Mouse (Mus musculus) liver, embryonic 13.5 days (tissue): ENCODE data around the gene Gm14288. TPM values are rescaled to one million over a fixed set of nuclear protein-coding genes. Genes with fewer than 3 reads are reported as not detected.
"Not testable (repeated sequence)": the region's sequence is repeated elsewhere in the genome, so short reads cannot be mapped to it uniquely, and the experiment has no call there.

Experiments
- ATAC-seq: fragments of 200-750 bp; cut with Nextera tagmentation; 2 replicates; pipeline ENCODE4 v1.8.0; 2017; ENCODE audit warnings: low read depth, mild to moderate bottlenecking, moderate number of reproducible peaks, moderate library complexity
- DNase-seq: peaks from one replicate; pipeline ENCODE4 v3.0.0; 2022
- H3K27ac ChIP-seq: fragments of 300-500 bp; sonication (generic); 2 replicates; pipeline ENCODE4 v1.5.1; 2015; ENCODE audit warnings: moderate library complexity, mild to moderate bottlenecking, inconsistent platforms
- H3K27me3 ChIP-seq: fragments of 300-500 bp; sonication (generic); 2 replicates; pipeline ENCODE4 v1.6.1; 2015; ENCODE audit warnings: mild to moderate bottlenecking, inconsistent platforms
- H3K36me3 ChIP-seq: fragments of 300-500 bp; sonication (generic); 2 replicates; pipeline ENCODE4 v1.6.1; 2015; ENCODE audit warnings: mild to moderate bottlenecking, inconsistent platforms
- H3K4me1 ChIP-seq: fragments of 300-500 bp; sonication (generic); replicated peaks from 2 replicates; pipeline ENCODE4 v1.6.1; 2015; ENCODE audit warnings: inconsistent platforms
- H3K4me2 ChIP-seq: fragments of 300-500 bp; sonication (generic); 2 replicates; pipeline ENCODE4 v1.6.1; 2015; ENCODE audit warnings: inconsistent platforms, mild to moderate bottlenecking, moderate library complexity
- H3K4me3 ChIP-seq: fragments of 300-500 bp; sonication (generic); replicated peaks from 2 replicates; pipeline ENCODE4 v1.5.1; 2015; ENCODE audit warnings: mild to moderate bottlenecking, inconsistent platforms
- H3K9ac ChIP-seq: fragments of 300-500 bp; sonication (generic); 2 replicates; pipeline ENCODE4 v1.6.1; 2015; ENCODE audit warnings: mild to moderate bottlenecking, inconsistent platforms
- H3K9me3 ChIP-seq: fragments of 300-500 bp; sonication (generic); replicated peaks from 2 replicates; pipeline ENCODE4 v1.6.1; 2016; ENCODE audit warnings: inconsistent platforms
- WGBS: fragments of 180-500 bp; shearing (Covaris S2); methylation state at CpG from one replicate; pipeline ENCODE4 v1.1.7; 2015; ENCODE audit not compliant: insufficient replicate concordance; 5-methylcytosine and 5-hydroxymethylcytosine counted together
- polyA plus RNA-seq: library from polyadenylated mRNA; unstranded; fragments of >200 nt; fragmentation: Nextera tagmentation; extraction: Ambion mirVana; gene quantifications from 2 replicates; pipeline ENCODE4 v1.2.1, GENCODE M21; 2015

The Gm14288 gene
- 0.53 and 1.7 TPM in 2 replicates for polyA plus RNA-seq

DNA sequence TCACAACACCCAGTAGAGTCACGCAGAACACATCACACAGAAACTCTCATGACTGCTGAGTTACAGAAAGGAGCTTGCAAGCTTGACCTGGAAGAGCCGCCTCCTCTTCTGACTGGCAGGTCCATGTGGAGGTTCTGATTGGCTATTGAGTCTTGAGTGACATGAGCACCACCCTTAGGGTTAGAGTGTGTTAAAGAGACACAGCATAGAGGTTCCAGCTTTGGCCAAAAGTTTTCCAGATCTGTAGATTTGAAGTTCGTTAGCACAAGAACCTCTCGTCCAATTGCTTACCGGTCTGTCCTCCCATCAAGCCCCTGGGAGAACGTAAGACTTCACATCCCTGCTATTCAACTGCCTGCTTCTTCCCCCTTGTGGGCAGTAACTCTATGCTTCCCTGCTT is at the start of gene Gm14288:
TSS of gene Gm14288 (minus strand) at position 101 of the 400 bp plus-strand sequence.
- H3K27me3 ChIP-seq, H3K27ac ChIP-seq, H3K4me1 ChIP-seq, H3K9me3 ChIP-seq, H3K36me3 ChIP-seq, H3K4me2 ChIP-seq, DNase-seq, ATAC-seq, H3K9ac ChIP-seq, H3K4me3 ChIP-seq: not testable (repeated sequence)
- WGBS = no CpG with 5 or more reads among the region's 6 CpGs

DNA sequence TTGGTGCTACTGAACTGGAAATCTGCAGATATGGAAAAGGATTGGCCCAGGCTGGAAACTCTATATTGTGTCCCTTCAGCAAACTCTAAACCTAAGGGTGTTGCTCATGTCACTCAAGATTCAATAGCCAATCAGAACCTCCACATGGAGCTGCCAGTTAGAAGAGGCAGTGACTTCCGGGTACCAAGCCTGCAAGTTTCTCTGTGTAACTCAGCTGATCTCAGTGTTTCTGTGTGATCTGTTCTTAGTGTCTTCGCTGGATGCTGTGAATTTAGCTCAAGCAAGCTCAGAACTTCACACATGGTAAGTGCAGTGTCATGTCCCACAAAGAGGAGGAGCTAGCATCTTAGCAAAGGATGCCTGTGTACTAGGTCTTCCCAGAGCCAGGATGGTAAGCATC is 59.7 kb downstream of the Gm14288 start, which contains the start of gene Gm2007:
TSS of gene Gm2007 (plus strand) at position 301 of the 400 bp plus-strand sequence.
- WGBS = no CpG with 5 or more reads among the region's 2 CpGs
- H3K9me3 ChIP-seq, H3K9ac ChIP-seq, DNase-seq, H3K4me3 ChIP-seq, ATAC-seq, H3K36me3 ChIP-seq, H3K4me1 ChIP-seq, H3K4me2 ChIP-seq, H3K27me3 ChIP-seq, H3K27ac ChIP-seq: not testable (repeated sequence)

Other genes starting within 250 kb of the Gm14288 start
- gene Gm11007, start 157.1 kb downstream of the Gm14288 start, polyA plus RNA-seq = not detected in 2 replicates
- 11.6 and 12.3 TPM in 2 replicates for gene Zfp969, start 97.4 kb downstream of the Gm14288 start, polyA plus RNA-seq
- gene Gm2007, start 59.6 kb downstream of the Gm14288 start, polyA plus RNA-seq = not detected in 2 replicates
- 4.3 and 8.3 TPM in 2 replicates for gene Gm6710, start 68.1 kb upstream of the Gm14288 start, polyA plus RNA-seq
- 0.54 and 0.97 TPM in 2 replicates for gene Zfp966, start 130.0 kb upstream of the Gm14288 start, polyA plus RNA-seq
- 2.7 and 7.2 TPM in 2 replicates for gene Gm2026, start 164.2 kb upstream of the Gm14288 start, polyA plus RNA-seq